Mouse (Mus musculus) C2C12 (cell line): Measurements from ENCODE around the gene Sox5.

ENCODE experiments used
- CEBPB ChIP-seq: IDR thresholded peaks from one replicate; pipeline ENCODE4 v1.6.1; 2011; ENCODE audit warnings: low read depth, mild to moderate bottlenecking, control low read depth, moderate library complexity
- CTCF ChIP-seq: IDR thresholded peaks from one replicate; pipeline ENCODE4 v1.5.1; 2011; ENCODE audit not compliant: control insufficient read depth, insufficient read depth, insufficient read length
- MYOD1 ChIP-seq: IDR thresholded peaks from one replicate; pipeline ENCODE4 v1.6.1; 2011; ENCODE audit warnings: low read depth; ENCODE audit not compliant: control insufficient read depth, insufficient read length
- MYOG ChIP-seq: IDR thresholded peaks from one replicate; pipeline ENCODE4 v1.6.1; 2011; ENCODE audit not compliant: control insufficient read depth, insufficient read length; ENCODE audit errors: extremely low read depth
- USF1 ChIP-seq: IDR thresholded peaks from one replicate; pipeline ENCODE4 v1.6.1; 2011; ENCODE audit warnings: low read depth, mild to moderate bottlenecking, control low read depth, moderate library complexity

- TF ChIP-seq CTCF (no peak), MYOG (no peak), CEBPB (no peak), MYOD1 (no peak), USF1 (no peak)
Measured at GRCm38 (mm10) chr6:143912316-143912715, 869.5 kb downstream of the Sox5 start.
